25 mouse cellular contexts compared by ENCODE assay signal in genomic region chr7:96215894-96216509, GRCm38 (mm10). TPM values are rescaled to one million over a fixed set of nuclear protein-coding genes. Genes with fewer than 3 reads are reported as not detected.
A peak's percentile ranks its signal among the peaks of the same experiment; 100 is the strongest.
DNase-seq lines count a peak whose midpoint lies in the region; ATAC-seq and TF ChIP-seq lines count a peak whose summit lies in the region.
"Had no signal": no experiment of that assay in that cellular context is flagged by ENCODE, and none has a peak within 500 bp of the region (broad histone marks: within the 10 kb centered on the region; RNA-seq: fewer than 3 reads in every experiment).

No protein-coding gene starts in this region.

- H3K4me3 ChIP-seq in embryonic facial prominence, embryonic 14.5 days (ENCODE audit: low read depth, low read length) = no peak overlapping the region
- H3K4me3 ChIP-seq in embryonic facial prominence, embryonic 10.5 days = no peak overlapping the region
- H3K4me3 ChIP-seq in kidney, embryonic 16.5 days (ENCODE audit: low read length) = no peak overlapping the region
- H3K4me3 ChIP-seq in kidney, adult 2 months (ENCODE audit: insufficient read depth, low read depth, low read length) = no peak overlapping the region
- no peak overlapping the region for H3K4me3 ChIP-seq in lung, embryonic 14.5 days (ENCODE audit: low read depth, low read length)
- H3K4me3 ChIP-seq: embryonic facial prominence, embryonic 13.5 days; forebrain, embryonic 13.5 days; forebrain, embryonic 15.5 days had no signal

- H3K27ac ChIP-seq in embryonic facial prominence, embryonic 14.5 days (replicated peaks; ENCODE audit: low read depth, low read length) = no peak overlapping the region
- no peak overlapping the region for H3K27ac ChIP-seq in embryonic facial prominence, embryonic 10.5 days (replicated peaks)
- peak overlapping the region; percentile 32 for H3K27ac ChIP-seq in kidney, embryonic 16.5 days (ENCODE audit: low read length)
- H3K27ac ChIP-seq in kidney, adult 2 months (ENCODE audit: insufficient read depth, low read depth, low read length) = no peak overlapping the region
- no peak overlapping the region for H3K27ac ChIP-seq in lung, embryonic 14.5 days (ENCODE audit: low read depth)
- H3K27ac ChIP-seq: embryonic facial prominence, embryonic 13.5 days; forebrain, embryonic 13.5 days had no signal

- peaks cover 18% of the 10 kb centered on the region for H3K4me1 ChIP-seq in embryonic facial prominence, embryonic 14.5 days (ENCODE audit: control insufficient read depth, insufficient read depth, low read length)
- peaks cover 31% of the 10 kb centered on the region for H3K4me1 ChIP-seq in embryonic facial prominence, embryonic 10.5 days
- peaks cover 25% of the 10 kb centered on the region for H3K4me1 ChIP-seq in kidney, embryonic 16.5 days (ENCODE audit: insufficient read depth, low read length)
- H3K4me1 ChIP-seq in kidney, adult 2 months (ENCODE audit: control insufficient read depth, insufficient read depth, low read length) = no peaks in the 10 kb centered on the region; the same call in 1 of the 2 replicates
- peaks cover 3% of the 10 kb centered on the region; the same call in 1 of the 2 replicates for H3K4me1 ChIP-seq in lung, embryonic 14.5 days (ENCODE audit: insufficient read depth)

- no peak for ATAC-seq in embryonic facial prominence, embryonic 14.5 days (ENCODE audit: low read depth)
- no peak for ATAC-seq in kidney, embryonic 16.5 days (ENCODE audit: low FRiP score, low TSS enrichment)
- ATAC-seq in lung, embryonic 14.5 days (ENCODE audit: insufficient read depth) = no peak
- ATAC-seq: activated CD4-positive, CD25-positive, alpha-beta regulatory T cell, adult 4 months; CD4-positive, CD25-positive, alpha-beta regulatory T cell, adult 4 months; forebrain, embryonic 13.5 days; forebrain, embryonic 15.5 days; Patski had no signal

- WGBS in embryonic facial prominence, embryonic 14.5 days = 48% methylated on average over 5 of the region's 5 CpGs
- 80% methylated on average over 5 of the region's 5 CpGs for WGBS in embryonic facial prominence, embryonic 10.5 days
- WGBS in kidney, embryonic 16.5 days = 55% methylated on average over 5 of the region's 5 CpGs
- 48% methylated on average over 5 of the region's 5 CpGs for WGBS in kidney, adult 2 months
- 34% methylated on average over 5 of the region's 5 CpGs for WGBS in lung, embryonic 14.5 days

- no peaks in the 10 kb centered on the region for H3K9me3 ChIP-seq in embryonic facial prominence, embryonic 14.5 days (ENCODE audit: control insufficient read depth, low read length)
- H3K9me3 ChIP-seq in embryonic facial prominence, embryonic 10.5 days = no peaks in the 10 kb centered on the region
- no peaks in the 10 kb centered on the region for H3K9me3 ChIP-seq in kidney, embryonic 16.5 days (ENCODE audit: low read length)
- no peaks in the 10 kb centered on the region for H3K9me3 ChIP-seq in lung, embryonic 14.5 days (ENCODE audit: low read depth, low read length)
- H3K9me3 ChIP-seq: embryonic facial prominence, embryonic 13.5 days; forebrain, embryonic 13.5 days; forebrain, embryonic 15.5 days had no signal

- no peaks in the 10 kb centered on the region; the same call in 1 of the 2 replicates for H3K27me3 ChIP-seq in embryonic facial prominence, embryonic 14.5 days (replicated peaks; ENCODE audit: control insufficient read depth, insufficient read depth, low read length)
- peaks cover 20% of the 10 kb centered on the region for H3K27me3 ChIP-seq in embryonic facial prominence, embryonic 10.5 days (replicated peaks; ENCODE audit: low read depth, poor library complexity, severe bottlenecking)
- H3K27me3 ChIP-seq in kidney, embryonic 16.5 days (ENCODE audit: insufficient read depth, low read length) = peaks cover 3% of the 10 kb centered on the region; the same call in 1 of the 2 replicates
- peaks cover 4% of the 10 kb centered on the region; the same call in 1 of the 2 replicates for H3K27me3 ChIP-seq in kidney, adult 2 months (replicated peaks; ENCODE audit: control insufficient read depth, insufficient read depth, low read length)
- H3K27me3 ChIP-seq in lung, embryonic 14.5 days (ENCODE audit: insufficient read depth, low read length) = no peaks in the 10 kb centered on the region
- H3K27me3 ChIP-seq: CH12.LX; embryonic facial prominence, embryonic 13.5 days; forebrain, embryonic 13.5 days; forebrain, embryonic 15.5 days; Patski had no signal

- no peak overlapping the region for H3K9ac ChIP-seq in embryonic facial prominence, embryonic 14.5 days (ENCODE audit: low read depth, low read length)
- no peak overlapping the region for H3K9ac ChIP-seq in kidney, embryonic 16.5 days (replicated peaks; ENCODE audit: low read length)
- H3K9ac ChIP-seq in lung, embryonic 14.5 days = no peak overlapping the region
- H3K9ac ChIP-seq: embryonic facial prominence, embryonic 13.5 days; forebrain, embryonic 13.5 days; forebrain, embryonic 15.5 days had no signal

- no peaks in the 10 kb centered on the region for H3K36me3 ChIP-seq in embryonic facial prominence, embryonic 14.5 days (ENCODE audit: control insufficient read depth, insufficient read depth, low read length)
- no peaks in the 10 kb centered on the region for H3K36me3 ChIP-seq in embryonic facial prominence, embryonic 10.5 days (replicated peaks)
- H3K36me3 ChIP-seq in kidney, embryonic 16.5 days (ENCODE audit: insufficient read depth, low read length) = no peaks in the 10 kb centered on the region
- no peaks in the 10 kb centered on the region for H3K36me3 ChIP-seq in kidney, adult 2 months (ENCODE audit: control insufficient read depth, insufficient read depth, low read length)
- no peaks in the 10 kb centered on the region for H3K36me3 ChIP-seq in lung, embryonic 14.5 days (ENCODE audit: insufficient read depth)
- H3K36me3 ChIP-seq: embryonic facial prominence, embryonic 13.5 days; forebrain, embryonic 15.5 days; G1E had no signal

- TF ChIP-seq POLR2A in kidney, adult 2 months (IDR thresholded peaks at IDR 0.05; ENCODE audit: low read depth, low read length) = no peak

- TF ChIP-seq CTCF in kidney, adult 2 months (conservative IDR thresholded peaks at IDR 0.05; ENCODE audit: insufficient read depth, insufficient read length, low read depth, low read length) = no peak
- no peak for TF ChIP-seq CTCF in lung, embryonic 14.5 days (IDR thresholded peaks at IDR 0.05; ENCODE audit: low read depth)

- peak; percentile 51 for DNase-seq in embryonic facial prominence, embryonic 14.5 days (ENCODE audit: low spot score)
- DNase-seq in embryonic facial prominence, embryonic 10.5 days (ENCODE audit: low spot score) = no peak
- DNase-seq in kidney, postnatal 36 days = no peak
- peak; percentile 41 for DNase-seq in kidney, postnatal 10 days
- DNase-seq in kidney, adult 2 months = no peak
- DNase-seq in lung, embryonic 14.5 days = peak; percentile 31
- DNase-seq in lung, postnatal 4 days = no peak
- DNase-seq: adrenal gland, adult 8-10 months; adrenal gland, postnatal 14 days; adrenal gland, postnatal 36 days; B cell, adult 2 months; cerebellum, adult 11-12 months; cerebellum, adult 2 months; cerebellum, adult 9-10 months; cerebellum, postnatal 10 days; cerebellum, postnatal 25 days had no signal

- no peak overlapping the region for H3K4me2 ChIP-seq in embryonic facial prominence, embryonic 14.5 days (ENCODE audit: low read depth, low read length)
- H3K4me2 ChIP-seq in kidney, embryonic 16.5 days (replicated peaks; ENCODE audit: low read depth, low read length) = no peak overlapping the region
- H3K4me2 ChIP-seq in lung, embryonic 14.5 days = no peak overlapping the region
- H3K4me2 ChIP-seq: embryonic facial prominence, embryonic 13.5 days; forebrain, embryonic 13.5 days; forebrain, embryonic 15.5 days had no signal

RNA-seq across cellular contexts. Expression of gene Tenm4, which starts 45.0 kb away (rescaled TPM):
- 31.3 and 33.4 TPM in 2 replicates for polyA plus RNA-seq in embryonic facial prominence, embryonic 14.5 days (2014; fragmentation: Nextera tagmentation; extraction: Ambion mirVana)
- 29.3 and 31.5 TPM in 2 replicates for polyA plus RNA-seq in embryonic facial prominence, embryonic 10.5 days (2016; fragmentation: Nextera tagmentation; extraction: Ambion mirVana)
- polyA plus RNA-seq in kidney, embryonic 16.5 days (2015; fragmentation: Nextera tagmentation; extraction: Ambion mirVana) = 39.7 and 43.8 TPM in 2 replicates
- polyA plus RNA-seq in kidney, adult 2 months (2012; rRNA removed) = 3.3 and 4.5 TPM in 2 replicates
- 24.3 and 24.9 TPM in 2 replicates for polyA plus RNA-seq in lung, embryonic 14.5 days (2014; fragmentation: Nextera tagmentation; extraction: Ambion mirVana)

Comparison
In these comparisons a context has a peak if more than half of its experiments do, and no peak if none do; other contexts are left out.
1. DNase-seq: peak in embryonic facial prominence, embryonic 14.5 days (single experiment), kidney, postnatal 10 days (single experiment) and lung, embryonic 14.5 days (single experiment); none in embryonic facial prominence, embryonic 10.5 days (single experiment), kidney, postnatal 36 days (0 of 2), kidney, adult 2 months (single experiment) and lung, postnatal 4 days (0 of 2).